In the genomic region with DNA sequence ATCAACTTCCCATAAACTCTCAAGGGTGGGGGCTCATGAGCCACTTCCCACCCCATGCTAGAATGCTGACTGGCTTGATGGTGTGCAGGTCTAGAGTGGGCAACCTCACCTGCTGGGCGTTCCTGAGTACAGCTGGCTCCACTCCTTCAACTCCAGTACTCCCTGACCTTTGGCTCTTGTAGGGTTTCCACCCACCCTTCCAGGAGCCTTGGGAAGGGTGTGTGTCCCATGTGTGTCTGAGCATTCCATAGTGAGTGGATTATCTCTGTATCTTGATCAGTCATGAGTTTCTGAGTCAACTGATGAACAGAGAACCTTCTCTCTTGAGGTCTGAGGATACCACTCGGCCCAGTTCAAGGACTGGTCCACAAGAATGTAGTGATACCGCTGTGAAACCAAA, we compare ENCODE assay signal across 23 mouse cellular contexts. TPM values are rescaled to one million over a fixed set of nuclear protein-coding genes. Genes with fewer than 3 reads are reported as not detected.
"Had no signal": no experiment of that assay in that cellular context is flagged by ENCODE, and none has a peak within 500 bp of the region (broad histone marks: within the 10 kb centered on the region; RNA-seq: fewer than 3 reads in every experiment).

No protein-coding gene starts in this region.

- H3K9ac ChIP-seq: limb, embryonic 12.5 days; limb, embryonic 15.5 days; liver, embryonic 12.5 days; liver, embryonic 15.5 days; lung, embryonic 15.5 days; neural tube, embryonic 12.5 days; neural tube, embryonic 15.5 days; stomach, embryonic 15.5 days had no signal

- H3K4me1 ChIP-seq: limb, embryonic 12.5 days; limb, embryonic 15.5 days; liver, embryonic 12.5 days; liver, embryonic 15.5 days; lung, embryonic 15.5 days; megakaryocyte, embryonic 14.5 days; neural tube, embryonic 12.5 days; neural tube, embryonic 15.5 days had no signal

- ATAC-seq: liver, embryonic 12.5 days had no signal

- H3K27ac ChIP-seq: limb, embryonic 12.5 days; limb, embryonic 15.5 days; liver, embryonic 12.5 days; liver, embryonic 15.5 days; lung, embryonic 15.5 days; midbrain, embryonic 10.5 days; neural tube, embryonic 12.5 days; neural tube, embryonic 15.5 days; stomach, embryonic 15.5 days had no signal

- H3K4me3 ChIP-seq: limb, embryonic 12.5 days; limb, embryonic 15.5 days; liver, embryonic 12.5 days; liver, embryonic 15.5 days; lung, embryonic 15.5 days; megakaryocyte, embryonic 14.5 days; midbrain, embryonic 10.5 days; neural tube, embryonic 12.5 days; neural tube, embryonic 15.5 days; stomach, embryonic 15.5 days had no signal

- H3K27me3 ChIP-seq: limb, embryonic 12.5 days; limb, embryonic 15.5 days; liver, embryonic 12.5 days; liver, embryonic 15.5 days; lung, embryonic 15.5 days; neural tube, embryonic 12.5 days; neural tube, embryonic 15.5 days; stomach, embryonic 15.5 days had no signal

- H3K36me3 ChIP-seq: limb, embryonic 12.5 days; limb, embryonic 15.5 days; liver, embryonic 12.5 days; liver, embryonic 15.5 days; lung, embryonic 15.5 days; midbrain, embryonic 10.5 days; neural tube, embryonic 12.5 days; neural tube, embryonic 15.5 days; stomach, embryonic 15.5 days had no signal

- DNase-seq: kidney, postnatal 14 days; kidney, postnatal 4 days; left cerebral cortex, postnatal 4 days; lung, adult 18-20 months; lung, postnatal 10 days; lung, postnatal 36 days; midbrain, embryonic 14.5 days; right cerebral cortex, adult 18-20 months; right cerebral cortex, postnatal 14 days; right cerebral cortex, postnatal 4 days; spleen, adult 18-20 months; thymus, adult 18-20 months; thymus, postnatal 36 days had no signal

- H3K4me2 ChIP-seq: limb, embryonic 12.5 days; limb, embryonic 15.5 days; liver, embryonic 12.5 days; liver, embryonic 15.5 days; lung, embryonic 15.5 days; neural tube, embryonic 12.5 days; neural tube, embryonic 15.5 days; stomach, embryonic 15.5 days had no signal

- H3K9me3 ChIP-seq: limb, embryonic 12.5 days; limb, embryonic 15.5 days; liver, embryonic 12.5 days; liver, embryonic 15.5 days; lung, embryonic 15.5 days; megakaryocyte, embryonic 14.5 days; midbrain, embryonic 10.5 days; neural tube, embryonic 12.5 days; neural tube, embryonic 15.5 days; stomach, embryonic 15.5 days had no signal

RNA-seq across cellular contexts. Expression of a gene that starts 44.8 kb away (rescaled TPM):
- polyA plus RNA-seq: liver, embryonic 12.5 days had no signal
